Mouse (Mus musculus): ENCODE measurements around the gene Vps53. TPM values are rescaled to one million over a fixed set of nuclear protein-coding genes. Genes with fewer than 3 reads are reported as not detected.
A peak's percentile ranks its signal among the peaks of the same experiment; 100 is the strongest.
"Not testable (repeated sequence)": the region's sequence is repeated elsewhere in the genome, so short reads cannot be mapped to it uniquely, and the experiment has no call there.

Vps53 gene
- total and polyA plus RNA-seq, 2 experiments from 2014 or later, result 40.3 to 63.5 TPM

- WGBS, result 90% methylated on average over 2 of the region's 2 CpGs
Measured at GRCm38 (mm10) chr11:76008162-76008561, 171.3 kb downstream of the Vps53 start.

GRCm38 (mm10) chr11:76004276-76004675 is 175.2 kb downstream of the Vps53 start:
- H3K27ac ChIP-seq (ENCODE audit: low read depth, low read length); H3K9me3 ChIP-seq (ENCODE audit: low read length); H3K4me2 ChIP-seq (ENCODE audit: low read depth, low read length, poor library complexity, severe bottlenecking); H3K27me3 ChIP-seq (ENCODE audit: insufficient read depth, low read length); H3K4me1 ChIP-seq (ENCODE audit: insufficient read depth, low read length); DNase-seq (ENCODE audit: low spot score); H3K4me3 ChIP-seq (ENCODE audit: low read depth, low read length); ATAC-seq (ENCODE audit: low FRiP score); H3K36me3 ChIP-seq (ENCODE audit: insufficient read depth, low read length); H3K9ac ChIP-seq (replicated peaks; ENCODE audit: low read length, poor library complexity, severe bottlenecking): not testable (repeated sequence)
- 92% methylated on average over 7 of the region's 7 CpGs for WGBS

More at GRCm38 (mm10) chr11:76008162-76008561, 171.3 kb downstream of the Vps53 start:
- H3K27ac ChIP-seq (ENCODE audit: low read depth, low read length), result no peak overlapping the region
- no peaks in the 10 kb centered on the region for H3K4me1 ChIP-seq (ENCODE audit: insufficient read depth, low read length)
- DNase-seq (ENCODE audit: low spot score) (no peak), ATAC-seq (ENCODE audit: low FRiP score) (no peak)
- no peak overlapping the region for H3K4me3 ChIP-seq (ENCODE audit: low read depth, low read length)
- no peak overlapping the region for H3K4me2 ChIP-seq (ENCODE audit: low read depth, low read length, poor library complexity, severe bottlenecking)
- H3K36me3 ChIP-seq (ENCODE audit: insufficient read depth, low read length), result no peaks in the 10 kb centered on the region
- H3K9me3 ChIP-seq (ENCODE audit: low read length), result no peaks in the 10 kb centered on the region
- no peak for TF ChIP-seq CTCF (IDR thresholded peaks at IDR 0.05)
- no peaks in the 10 kb centered on the region for H3K27me3 ChIP-seq (ENCODE audit: insufficient read depth, low read length)
- no peak overlapping the region for H3K9ac ChIP-seq (replicated peaks; ENCODE audit: low read length, poor library complexity, severe bottlenecking)

- Histone ChIP-seq H3K4me3 (ENCODE audit: low read depth, low read length) (no peak overlapping the region), H3K27me3 (ENCODE audit: insufficient read depth, low read length) (no peaks in the 10 kb centered on the region), H3K9ac (replicated peaks; ENCODE audit: low read length, poor library complexity, severe bottlenecking) (no peak overlapping the region), H3K9me3 (ENCODE audit: low read length) (no peaks in the 10 kb centered on the region), H3K36me3 (ENCODE audit: insufficient read depth, low read length) (no peaks in the 10 kb centered on the region), H3K27ac (ENCODE audit: low read depth, low read length) (no peak overlapping the region), H3K4me1 (ENCODE audit: insufficient read depth, low read length) (peaks cover 3% of the 10 kb centered on the region; the same call in 1 of the 2 replicates), H3K4me2 (ENCODE audit: low read depth, low read length, poor library complexity, severe bottlenecking) (no peak overlapping the region)
- WGBS, result 43% methylated on average over 3 of the region's 3 CpGs
- no peak for DNase-seq (ENCODE audit: low spot score)
- TF ChIP-seq CTCF (IDR thresholded peaks at IDR 0.05), result peak; percentile 53
- no peak for ATAC-seq (ENCODE audit: low FRiP score)
Measured at GRCm38 (mm10) chr11:76001237-76001878, 178.1 kb downstream of the Vps53 start.

- Histone ChIP-seq H3K9me3 (ENCODE audit: low read length) (no peaks in the 10 kb centered on the region), H3K27me3 (ENCODE audit: insufficient read depth, low read length) (no peaks in the 10 kb centered on the region), H3K4me1 (ENCODE audit: insufficient read depth, low read length) (peaks cover 3% of the 10 kb centered on the region; the same call in 1 of the 2 replicates), H3K36me3 (ENCODE audit: insufficient read depth, low read length) (no peaks in the 10 kb centered on the region), H3K9ac (replicated peaks; ENCODE audit: low read length, poor library complexity, severe bottlenecking) (no peak overlapping the region), H3K27ac (ENCODE audit: low read depth, low read length) (no peak overlapping the region), H3K4me3 (ENCODE audit: low read depth, low read length) (no peak overlapping the region), H3K4me2 (ENCODE audit: low read depth, low read length, poor library complexity, severe bottlenecking) (no peak overlapping the region)
- DNase-seq (ENCODE audit: low spot score) (no peak), ATAC-seq (ENCODE audit: low FRiP score) (no peak)
- 87% methylated on average over 5 of the region's 5 CpGs for WGBS
- no peak for TF ChIP-seq CTCF (IDR thresholded peaks at IDR 0.05)
Measured at GRCm38 (mm10) chr11:76000701-76001100, 178.7 kb downstream of the Vps53 start.

- peak; percentile 82 for ATAC-seq (ENCODE audit: low FRiP score)
- 13% methylated on average over 34 of the region's 36 CpGs for WGBS
- Histone ChIP-seq H3K4me2 (ENCODE audit: low read depth, low read length, poor library complexity, severe bottlenecking) (peak within 1 kb of the TSS; percentile 90), H3K27me3 (ENCODE audit: insufficient read depth, low read length) (no peaks in the 10 kb centered on the region), H3K4me1 (ENCODE audit: insufficient read depth, low read length) (peaks cover 3% of the 10 kb centered on the region; the same call in 1 of the 2 replicates), H3K36me3 (ENCODE audit: insufficient read depth, low read length) (no peaks in the 10 kb centered on the region), H3K4me3 (ENCODE audit: low read depth, low read length) (peak within 1 kb of the TSS; percentile 63), H3K27ac (ENCODE audit: low read depth, low read length) (no peak within 1 kb of the TSS), H3K9me3 (ENCODE audit: low read length) (no peaks in the 10 kb centered on the region), H3K9ac (replicated peaks; ENCODE audit: low read length, poor library complexity, severe bottlenecking) (peak within 1 kb of the TSS; percentile 61)
- peak; percentile 91 for DNase-seq (ENCODE audit: low spot score)
- TF ChIP-seq CTCF (IDR thresholded peaks at IDR 0.05), result peak; percentile 85
Measured at GRCm38 (mm10) chr11:75999440-76000155, 179.8 kb downstream of the Vps53 start, which contains the start of gene 1700016K19Rik. 1700016K19Rik (plus strand) TSS chr11:75999912.

Other genes starting within 250 kb of the Vps53 start
- 3.4 and 4.0 TPM in 2 replicates for gene Rph3al, start 241.2 kb downstream of the Vps53 start, total RNA-seq (2014; rRNA removed)
- 3.0 and 3.1 TPM in 2 replicates for gene Rph3al, start 241.2 kb downstream of the Vps53 start, polyA plus RNA-seq (2015; fragmentation: Nextera tagmentation; extraction: Ambion mirVana)
- gene 1700016K19Rik, start 179.7 kb downstream of the Vps53 start, total RNA-seq (2014; rRNA removed), result 5.5 and 11.3 TPM in 2 replicates
- 8.6 and 8.8 TPM in 2 replicates for gene 1700016K19Rik, start 179.7 kb downstream of the Vps53 start, polyA plus RNA-seq (2015; fragmentation: Nextera tagmentation; extraction: Ambion mirVana)
- 16.7 and 17.7 TPM in 2 replicates for gene Rflnb, start 151.9 kb downstream of the Vps53 start, total RNA-seq (2014; rRNA removed)
- 15.2 and 16.3 TPM in 2 replicates for gene Rflnb, start 151.9 kb downstream of the Vps53 start, polyA plus RNA-seq (2015; fragmentation: Nextera tagmentation; extraction: Ambion mirVana)
- gene Fam57a, start within 50 bp of the Vps53 start, total RNA-seq (2014; rRNA removed), result 24.6 and 29.4 TPM in 2 replicates
- gene Fam57a, start within 50 bp of the Vps53 start, polyA plus RNA-seq (2015; fragmentation: Nextera tagmentation; extraction: Ambion mirVana), result 17.6 and 19.6 TPM in 2 replicates
- not detected in 2 replicates for gene Dbil5, start 38.0 kb upstream of the Vps53 start, total RNA-seq (2014; rRNA removed)
- gene Dbil5, start 38.0 kb upstream of the Vps53 start, polyA plus RNA-seq (2015; fragmentation: Nextera tagmentation; extraction: Ambion mirVana), result 0.42 and 0.58 TPM in 2 replicates
- 10.1 and 14.1 TPM in 2 replicates for gene Gemin4, start 38.0 kb upstream of the Vps53 start, total RNA-seq (2014; rRNA removed)
- gene Gemin4, start 38.0 kb upstream of the Vps53 start, polyA plus RNA-seq (2015; fragmentation: Nextera tagmentation; extraction: Ambion mirVana), result 6.9 and 7.4 TPM in 2 replicates
- 13.6 and 15.3 TPM in 2 replicates for gene Mrm3, start 64.1 kb upstream of the Vps53 start, total RNA-seq (2014; rRNA removed)
- gene Mrm3, start 64.1 kb upstream of the Vps53 start, polyA plus RNA-seq (2015; fragmentation: Nextera tagmentation; extraction: Ambion mirVana), result 23.6 and 26.0 TPM in 2 replicates
- 63.5 and 80.0 TPM in 2 replicates for gene Glod4, start 64.1 kb upstream of the Vps53 start, total RNA-seq (2014; rRNA removed)
- 116 and 123 TPM in 2 replicates for gene Glod4, start 64.1 kb upstream of the Vps53 start, polyA plus RNA-seq (2015; fragmentation: Nextera tagmentation; extraction: Ambion mirVana)
- 25.2 and 32.2 TPM in 2 replicates for gene Nxn, start 219.5 kb upstream of the Vps53 start, total RNA-seq (2014; rRNA removed)
- 13.7 and 15.2 TPM in 2 replicates for gene Nxn, start 219.5 kb upstream of the Vps53 start, polyA plus RNA-seq (2015; fragmentation: Nextera tagmentation; extraction: Ambion mirVana)
- gene Timm22, start 227.3 kb upstream of the Vps53 start, total RNA-seq (2014; rRNA removed), result 26.6 and 38.0 TPM in 2 replicates
- 103 and 104 TPM in 2 replicates for gene Timm22, start 227.3 kb upstream of the Vps53 start, polyA plus RNA-seq (2015; fragmentation: Nextera tagmentation; extraction: Ambion mirVana)